Mouse (Mus musculus): ENCODE results near the gene Cttn.

Gene Cttn

DNA sequence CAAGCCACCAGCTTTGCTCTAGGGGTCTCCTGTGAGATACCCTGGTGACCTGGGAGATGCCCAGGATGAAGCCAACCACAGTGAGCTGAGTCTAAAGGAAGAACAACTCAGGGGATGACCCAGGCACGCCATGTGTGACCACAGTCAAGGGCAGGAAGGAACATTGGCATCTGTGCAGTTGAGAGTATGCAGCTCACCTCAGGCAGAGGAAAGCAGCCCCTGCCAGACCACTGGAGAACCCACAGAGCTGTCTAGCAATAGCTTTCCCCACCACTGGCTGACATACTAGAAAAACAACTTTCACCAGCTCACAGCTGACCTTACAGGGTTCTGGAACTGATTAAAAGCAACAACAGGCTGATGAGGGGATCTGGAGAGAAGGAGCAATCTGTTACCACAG lies 22.6 kb downstream of the Cttn start:
- no peak for DNase-seq

DNA sequence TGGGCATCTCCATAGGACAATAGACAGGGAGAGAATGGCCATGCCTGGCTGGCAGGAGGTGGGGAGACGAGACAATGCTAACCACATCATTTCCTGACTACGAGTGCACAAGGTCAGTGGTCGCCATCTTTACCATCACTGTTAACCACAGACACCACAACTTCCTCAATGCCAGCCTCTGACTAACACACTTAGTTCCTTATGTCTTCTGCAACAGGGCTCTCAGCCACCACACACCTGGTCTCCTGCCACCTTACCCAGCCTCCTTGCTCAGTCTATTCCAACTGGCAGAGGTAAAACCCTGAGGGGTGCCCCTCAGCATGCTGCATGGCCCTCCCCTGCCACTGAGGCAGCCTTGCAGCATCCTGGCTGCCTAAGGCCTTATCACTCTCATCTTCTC lies 23.7 kb downstream of the Cttn start:
- no peak for DNase-seq

DNA sequence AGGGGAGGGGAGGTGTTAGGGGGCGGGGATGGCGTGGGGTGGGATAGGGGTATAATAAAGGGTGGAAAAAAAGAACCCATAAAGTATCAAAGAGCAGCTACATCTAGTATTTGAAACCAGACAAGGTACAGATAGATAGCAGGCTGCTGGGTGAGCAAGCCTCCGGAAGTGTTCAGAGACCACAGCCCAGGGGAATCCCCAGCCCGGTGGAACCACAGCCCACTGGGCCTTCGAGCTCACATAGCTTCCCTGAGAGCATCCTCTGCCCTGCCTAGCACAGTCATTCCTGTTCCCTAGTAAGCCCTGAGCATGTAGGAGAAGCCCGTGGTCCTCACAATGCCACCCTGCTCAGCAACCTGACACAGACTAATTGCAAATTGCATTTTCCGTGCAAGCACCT lies 26.0 kb downstream of the Cttn start:
- no peak for DNase-seq

DNA sequence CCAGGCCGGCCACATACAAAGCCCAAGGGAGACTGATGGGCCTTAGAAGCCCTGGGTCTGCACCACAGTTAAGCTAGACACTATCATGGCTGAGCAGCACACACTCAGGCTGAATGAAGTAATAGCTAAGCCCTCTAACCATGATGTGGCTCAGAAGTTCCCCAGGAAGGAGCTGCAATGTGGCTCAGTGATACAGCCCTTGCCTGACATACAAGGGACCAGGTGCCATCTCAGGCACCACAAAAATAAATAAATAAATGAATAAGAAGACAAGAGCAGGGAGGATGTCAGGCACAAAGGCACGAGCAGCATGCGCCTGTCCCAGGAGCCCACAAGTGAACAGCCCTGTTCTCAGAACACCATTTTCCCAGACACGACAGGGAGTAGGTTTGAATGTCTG lies 28.8 kb downstream of the Cttn start:
- no peak for DNase-seq

DNA sequence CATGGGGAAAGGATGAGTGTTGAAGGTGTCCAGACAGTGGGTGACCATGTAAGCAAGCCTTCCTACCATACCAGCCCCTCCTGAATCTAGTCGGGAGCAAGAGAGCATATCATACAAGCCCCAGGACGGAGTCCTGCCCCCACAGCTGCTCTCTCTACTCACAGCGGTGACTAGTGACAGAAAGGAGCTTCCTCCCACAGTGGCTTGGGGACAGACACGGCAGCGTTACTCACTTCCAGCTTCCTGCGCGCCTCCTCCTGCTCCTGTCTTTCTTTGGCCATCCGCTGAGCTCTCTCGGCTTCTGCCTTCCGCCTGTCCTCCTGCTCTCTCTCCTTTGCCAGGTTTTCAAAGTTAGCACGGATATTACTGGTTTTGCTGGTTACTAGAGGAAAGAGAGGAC lies 29.3 kb downstream of the Cttn start:
- DNase-seq, result no peak

DNA sequence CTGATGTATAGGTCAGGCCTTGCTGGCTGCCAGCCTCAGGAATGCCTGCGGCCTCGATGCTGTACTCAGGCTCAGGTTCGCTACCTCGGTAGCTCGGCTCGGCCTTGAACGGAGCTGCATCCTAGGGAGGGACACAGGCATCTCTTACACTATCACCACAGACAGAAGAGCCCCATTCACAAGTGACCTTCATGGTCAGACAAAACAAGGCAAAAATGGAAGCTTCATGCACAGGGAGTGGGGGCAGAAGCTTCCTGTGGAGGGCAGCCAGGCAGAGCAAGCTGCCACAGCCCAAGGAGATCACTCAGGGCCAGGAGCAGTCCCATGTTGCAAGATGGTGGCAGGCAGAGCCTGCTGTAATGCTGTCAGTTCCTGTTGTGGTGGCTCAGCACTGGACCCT lies 32.0 kb downstream of the Cttn start:
- DNase-seq, result no peak

DNA sequence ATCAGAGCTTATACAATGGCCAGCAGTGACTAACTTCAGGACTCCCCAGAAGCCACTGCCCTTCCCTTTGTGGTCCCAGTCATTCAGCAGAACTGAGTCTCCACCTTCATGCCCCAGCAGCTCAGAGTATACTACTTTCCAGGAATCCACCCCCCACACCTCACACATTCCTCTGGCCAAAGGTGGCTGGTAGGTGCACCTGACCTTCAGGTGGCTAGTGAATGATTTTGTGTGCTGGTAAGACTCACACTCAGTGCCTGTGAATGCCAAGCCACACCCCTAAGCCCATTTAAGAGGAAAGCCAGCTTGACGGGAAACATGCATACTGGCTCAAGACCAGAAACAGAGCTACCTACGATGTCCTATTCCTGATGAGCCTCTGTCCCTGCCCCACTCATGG lies 37.9 kb downstream of the Cttn start:
- no peak for DNase-seq

DNA sequence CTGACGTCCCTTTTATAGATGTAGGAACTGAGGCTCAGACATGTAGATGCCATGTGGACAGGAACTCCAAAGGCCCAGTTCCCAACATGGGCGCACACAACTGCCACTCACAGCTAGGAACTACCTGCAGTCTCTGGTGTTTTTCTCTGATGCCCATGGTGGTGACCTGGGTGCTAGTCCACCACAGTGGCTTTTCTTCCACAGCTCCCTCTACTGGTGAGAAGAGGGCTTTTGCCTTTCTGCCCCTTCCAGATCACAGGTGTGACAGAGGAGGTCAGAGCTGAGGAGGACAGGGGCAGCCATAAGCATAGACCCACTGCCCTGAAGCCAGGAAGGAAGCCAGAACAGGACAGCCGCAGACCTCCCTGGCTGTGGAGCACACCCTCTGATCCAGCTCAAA lies 43.3 kb downstream of the Cttn start:
- no peak for DNase-seq

DNA sequence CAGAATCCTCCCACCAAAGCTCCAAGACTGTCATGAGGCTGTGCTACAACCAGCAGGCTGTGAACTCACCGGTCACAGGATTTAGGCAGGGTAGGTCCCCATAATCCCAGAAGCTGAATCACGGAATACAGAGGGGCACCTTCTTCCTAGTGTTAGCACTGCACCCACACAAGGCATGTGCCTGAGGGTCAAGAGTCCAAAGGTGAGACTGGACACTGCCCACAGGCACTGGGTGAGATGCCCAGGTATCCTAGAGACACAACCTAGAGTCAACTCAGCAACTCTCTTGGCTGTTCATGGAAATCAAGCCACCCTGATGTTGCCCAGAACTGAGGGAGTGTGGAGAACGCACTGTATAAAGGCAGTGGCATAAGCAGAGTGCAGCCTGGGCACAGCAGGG lies 44.2 kb downstream of the Cttn start:
- DNase-seq, result no peak

DNA sequence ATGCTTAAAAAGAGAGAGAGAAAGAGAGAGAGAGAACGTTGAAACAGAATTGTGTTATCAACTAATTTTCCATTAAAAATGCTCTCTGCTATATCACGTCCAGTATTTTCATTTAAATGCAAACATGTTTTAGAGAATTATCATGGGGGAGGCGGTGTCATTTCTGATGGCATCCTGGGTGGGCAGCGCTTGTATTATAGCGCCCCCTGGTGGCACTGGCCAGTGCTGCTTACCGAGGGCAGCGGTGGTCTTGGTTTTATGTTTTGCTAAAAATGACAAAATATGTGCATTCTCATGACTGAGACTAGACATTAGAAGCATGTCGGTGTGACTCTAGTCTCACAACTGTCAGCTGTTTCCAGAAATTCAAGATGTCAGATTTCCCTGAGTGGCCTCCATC lies 44.9 kb downstream of the Cttn start:
- peak; percentile 67 for DNase-seq

DNA sequence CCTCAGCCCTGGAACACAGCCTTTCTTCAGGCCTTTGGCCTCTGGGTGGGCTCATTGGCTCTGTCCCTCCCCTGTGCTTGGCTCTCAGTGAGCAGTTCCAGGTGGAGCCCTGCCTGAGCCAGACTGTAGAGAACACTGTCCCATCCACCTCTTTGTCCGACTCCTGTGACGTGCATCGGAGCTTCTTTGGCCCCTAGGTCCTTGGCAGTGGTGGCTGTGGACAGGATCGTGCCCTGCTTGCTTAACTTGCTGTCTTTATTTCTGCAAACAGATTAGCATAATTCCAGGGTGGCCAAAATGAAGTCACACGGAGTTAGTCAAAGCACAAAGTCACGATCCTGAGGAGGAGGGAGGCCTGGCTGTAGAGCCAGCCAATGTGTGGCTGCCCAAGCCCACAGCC lies 49.3 kb downstream of the Cttn start:
- DNase-seq, result no peak

DNA sequence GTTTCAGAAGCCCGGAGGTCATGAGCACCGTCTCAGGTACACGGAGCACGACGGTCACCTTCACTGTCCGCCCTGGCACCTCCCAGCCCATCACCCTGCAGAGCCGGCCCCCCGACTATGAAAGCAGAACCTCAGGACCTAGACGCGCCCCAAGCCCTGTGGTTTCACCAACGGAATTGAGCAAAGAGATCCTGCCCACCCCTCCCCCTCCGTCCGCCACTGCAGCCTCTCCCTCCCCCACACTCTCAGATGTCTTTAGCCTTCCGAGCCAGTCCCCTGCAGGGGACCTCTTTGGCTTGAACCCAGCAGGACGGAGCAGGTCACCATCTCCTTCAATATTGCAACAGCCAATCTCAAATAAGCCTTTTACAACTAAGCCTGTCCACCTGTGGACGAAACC lies 50.3 kb downstream of the Cttn start:
- no peak for DNase-seq

DNA sequence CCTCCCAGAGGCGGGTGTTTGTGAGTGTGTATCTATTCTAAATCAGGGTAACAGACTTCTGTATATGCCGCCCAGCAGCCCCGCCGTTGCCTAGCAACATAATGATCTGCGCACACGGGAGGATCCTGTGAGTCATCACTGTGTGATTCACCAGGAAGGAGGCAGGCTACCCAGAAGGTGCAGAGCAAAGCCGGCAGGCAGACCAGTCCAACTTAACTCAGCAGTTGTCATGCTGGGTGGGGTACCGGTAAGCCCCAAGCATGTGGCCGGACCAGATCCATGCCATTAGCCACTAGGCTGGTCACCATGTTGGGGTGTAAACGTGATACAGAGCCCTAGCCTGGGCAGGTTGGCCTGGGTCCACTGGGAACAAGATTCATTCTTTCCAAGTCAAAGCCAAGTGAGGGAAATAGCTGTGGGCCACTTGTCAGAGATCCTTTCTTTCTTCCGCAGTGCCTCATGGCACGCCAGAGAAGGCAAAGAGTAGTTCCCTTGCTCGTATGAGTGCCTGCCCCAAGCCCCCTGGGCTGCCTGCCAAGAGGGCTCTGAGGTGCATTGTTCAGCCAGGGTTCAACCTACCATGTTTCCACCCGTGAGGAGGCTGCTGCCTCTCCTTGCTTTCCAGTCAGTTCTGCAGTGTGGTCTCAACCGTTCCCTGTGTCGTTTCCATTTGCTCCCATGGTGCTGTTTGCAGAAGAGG lies 53.0 kb downstream of the Cttn start:
- DNase-seq, result peak; percentile 18

DNA sequence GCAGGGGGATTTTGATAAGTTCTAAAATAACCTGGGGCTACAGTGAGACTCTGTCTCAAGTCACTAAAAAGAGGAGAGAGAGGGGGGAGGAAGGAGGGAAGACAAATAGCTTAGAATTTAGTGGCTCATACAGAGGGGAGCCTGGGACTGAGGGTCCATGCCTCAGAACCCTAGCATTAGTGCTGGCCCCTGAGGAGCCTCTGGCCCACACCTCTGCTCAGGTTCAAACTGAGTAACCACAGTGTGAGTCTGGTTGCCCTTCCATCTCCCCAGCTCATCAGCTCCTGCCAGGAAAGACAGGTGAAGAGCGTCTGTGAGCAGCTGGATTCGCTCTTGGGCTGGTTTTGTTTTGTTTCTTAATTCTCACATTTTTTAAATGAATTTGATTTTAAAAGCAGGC lies 53.6 kb downstream of the Cttn start:
- no peak for DNase-seq

DNA sequence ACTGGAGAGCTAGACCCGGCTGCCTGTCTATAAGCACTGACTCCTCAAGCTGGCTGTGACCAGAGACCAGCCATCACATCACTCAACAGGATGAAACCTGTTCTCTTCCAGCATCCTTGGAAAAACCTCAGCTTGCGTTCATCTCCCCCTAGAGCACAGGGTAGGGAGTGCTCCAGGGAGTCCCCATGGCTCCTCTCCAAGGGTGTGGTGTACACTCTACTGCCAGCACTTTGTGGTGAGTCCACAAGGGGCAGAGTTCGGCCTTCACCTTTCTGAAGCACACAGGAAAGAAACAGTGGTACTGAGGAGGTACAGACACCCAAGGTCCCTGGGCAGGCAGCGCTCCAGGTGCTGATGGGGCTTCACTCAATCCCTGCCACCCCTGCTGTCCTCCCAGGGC lies 55.0 kb downstream of the Cttn start:
- no peak for DNase-seq

DNA sequence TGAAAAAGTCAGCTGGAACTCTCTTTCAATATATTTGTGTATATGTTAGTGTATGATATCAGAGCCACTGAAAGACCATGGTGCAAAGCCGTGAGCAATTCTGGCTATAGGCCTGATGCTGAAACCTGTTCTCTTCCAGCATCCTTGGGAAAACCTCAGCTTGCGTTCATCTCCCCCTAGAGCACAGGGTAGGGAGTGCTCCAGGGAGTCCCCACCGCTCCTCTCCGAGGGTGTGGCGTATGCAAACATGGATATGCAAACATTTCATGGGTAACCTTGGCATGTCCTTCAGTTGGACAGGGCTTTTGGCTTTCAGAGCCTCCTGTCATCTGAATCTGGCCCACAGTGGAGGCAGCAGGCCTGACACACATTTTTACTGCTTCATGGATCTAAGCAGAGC lies 56.2 kb downstream of the Cttn start:
- DNase-seq, result no peak

DNA sequence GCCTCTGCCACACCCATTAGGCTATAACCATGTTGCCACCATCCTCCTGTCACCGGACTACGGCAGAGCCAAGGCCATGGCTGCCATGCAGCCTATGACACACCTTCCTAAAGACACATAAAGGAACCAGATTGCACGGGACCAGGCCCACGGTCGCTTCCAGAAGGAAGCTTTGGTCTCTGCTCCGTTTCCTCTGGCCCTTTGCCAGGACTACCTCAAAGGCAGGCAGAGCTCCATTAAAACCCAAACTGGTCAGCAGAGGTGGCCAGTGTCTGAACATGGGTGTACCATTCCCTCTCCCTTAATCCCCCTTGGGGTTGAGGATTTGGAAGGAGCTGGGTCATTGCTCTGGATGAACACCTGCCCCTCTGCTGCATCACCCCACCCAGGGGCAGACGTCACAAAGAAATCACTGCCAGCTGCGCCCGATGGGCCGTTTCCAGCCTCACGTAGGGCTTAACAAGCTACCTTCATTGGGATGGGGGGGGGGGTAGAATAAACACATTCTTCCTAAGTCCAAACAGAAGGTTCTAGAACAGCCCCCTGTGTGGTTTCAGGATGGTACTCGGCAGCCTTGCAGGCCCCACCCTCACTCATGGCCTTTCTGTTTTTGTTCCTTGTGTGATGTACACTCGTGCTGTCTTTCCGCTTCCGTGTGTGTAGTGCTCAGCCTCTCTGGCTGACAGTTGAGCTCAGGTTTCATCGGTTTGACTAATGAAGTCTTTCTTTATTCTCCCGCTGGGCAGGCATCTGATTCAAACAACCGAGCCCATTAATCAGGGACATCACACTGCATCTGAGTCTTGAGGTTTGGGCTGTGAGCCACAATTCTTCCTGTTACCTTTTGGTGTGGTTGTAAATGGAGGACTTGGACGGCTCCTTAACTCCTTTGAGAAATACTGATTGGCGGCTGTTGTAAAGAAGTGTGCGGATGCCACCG lies 58.6 kb downstream of the Cttn start:
- DNase-seq, result no peak

DNA sequence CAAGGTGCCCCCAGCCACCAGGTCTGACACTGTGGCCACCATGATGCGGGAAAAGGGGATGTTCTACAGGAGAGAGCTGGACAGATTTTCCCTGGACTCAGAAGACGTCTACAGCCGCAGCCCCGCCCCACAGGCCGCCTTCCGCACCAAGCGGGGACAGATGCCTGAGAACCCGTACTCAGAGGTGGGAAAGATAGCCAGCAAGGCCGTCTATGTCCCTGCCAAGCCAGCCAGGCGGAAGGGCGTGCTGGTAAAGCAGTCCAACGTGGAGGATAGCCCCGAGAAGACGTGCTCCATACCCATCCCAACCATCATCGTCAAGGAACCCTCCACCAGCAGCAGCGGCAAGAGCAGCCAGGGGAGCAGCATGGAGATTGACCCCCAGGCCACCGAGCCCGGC lies 61.1 kb downstream of the Cttn start:
- DNase-seq, result no peak

DNA sequence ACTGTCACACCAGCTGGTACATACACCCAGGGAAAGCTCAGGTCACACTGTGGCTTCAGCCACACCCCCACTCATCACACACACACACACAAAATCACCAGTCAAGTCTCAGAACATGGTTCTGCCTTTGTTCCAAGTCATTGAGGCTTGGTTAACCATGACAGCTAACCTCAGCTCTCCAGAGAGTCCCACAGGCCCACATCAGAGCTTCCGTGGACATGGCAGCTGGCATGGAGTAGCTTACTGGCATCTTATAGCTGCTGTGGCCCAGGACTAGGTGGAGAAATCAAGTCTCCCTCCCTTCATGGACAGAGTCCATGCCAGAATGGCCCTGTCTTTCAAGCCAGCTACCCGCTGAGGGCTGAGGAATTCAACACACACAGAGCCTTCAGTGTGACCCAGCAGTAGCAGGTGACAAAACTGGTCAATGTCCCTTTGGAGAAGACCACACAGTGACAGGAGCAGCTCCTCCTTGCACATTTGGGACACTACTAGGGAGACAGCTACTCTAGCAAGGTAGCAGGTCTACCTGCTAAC lies 62.3 kb downstream of the Cttn start:
- no peak for DNase-seq

DNA sequence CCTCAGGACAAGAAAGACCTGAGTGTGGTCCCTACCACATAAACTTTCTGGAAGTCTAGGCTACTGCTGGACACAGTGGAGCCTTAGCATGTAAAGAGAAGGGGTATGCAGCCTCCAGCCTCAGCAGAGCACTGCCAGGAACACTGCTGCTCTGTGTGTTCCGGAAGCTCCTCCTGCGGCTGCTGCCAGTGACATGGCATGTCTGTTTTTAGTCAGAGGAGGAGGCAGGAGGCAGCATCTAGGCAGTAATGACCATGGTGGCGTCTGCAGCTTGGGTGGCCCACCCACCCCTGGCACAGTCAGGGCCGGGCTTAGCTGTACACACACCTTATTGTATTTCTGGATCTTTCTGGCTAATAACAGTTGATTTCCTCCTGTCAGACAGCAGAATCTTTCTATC lies 63.1 kb downstream of the Cttn start:
- DNase-seq, result no peak

DNA sequence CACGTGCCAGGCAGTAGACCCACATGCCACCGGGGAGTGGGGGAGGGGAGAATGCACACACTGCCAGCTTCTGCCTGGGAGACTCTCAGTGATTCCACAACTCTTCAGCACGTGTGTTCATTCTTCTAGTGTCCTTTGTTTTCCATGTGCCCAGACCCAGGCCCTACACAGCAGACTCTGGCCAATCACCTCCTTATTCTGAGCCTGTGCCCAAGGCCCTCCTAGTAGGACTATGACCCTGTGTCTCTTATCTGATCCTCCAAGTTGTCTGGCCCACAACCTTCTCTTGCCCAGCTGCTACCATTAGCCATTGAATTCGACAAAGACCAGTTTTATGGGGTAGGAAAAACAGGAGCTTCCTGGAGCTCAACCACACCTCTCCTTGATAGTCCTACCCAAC lies 68.3 kb downstream of the Cttn start:
- DNase-seq, result no peak

DNA sequence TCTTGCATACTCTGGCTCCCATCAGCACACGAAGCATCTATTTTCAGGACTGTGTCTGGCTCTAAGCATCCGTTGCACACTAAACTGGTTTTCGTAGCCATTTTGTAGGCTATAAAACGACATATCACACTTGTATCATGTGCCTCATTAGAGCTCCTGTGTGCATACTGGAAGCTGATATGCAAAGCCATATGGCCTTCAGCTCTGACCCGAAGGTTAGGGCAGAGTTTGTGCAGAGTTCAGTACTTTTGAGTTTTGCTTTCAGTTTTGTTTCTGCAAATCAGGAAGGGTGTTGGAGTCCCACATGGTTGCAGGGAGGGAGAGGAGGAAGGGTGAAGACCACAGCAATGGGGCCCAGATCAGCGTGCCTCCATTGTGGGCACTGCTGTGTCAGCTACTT lies 79.1 kb downstream of the Cttn start:
- DNase-seq, result no peak

DNA sequence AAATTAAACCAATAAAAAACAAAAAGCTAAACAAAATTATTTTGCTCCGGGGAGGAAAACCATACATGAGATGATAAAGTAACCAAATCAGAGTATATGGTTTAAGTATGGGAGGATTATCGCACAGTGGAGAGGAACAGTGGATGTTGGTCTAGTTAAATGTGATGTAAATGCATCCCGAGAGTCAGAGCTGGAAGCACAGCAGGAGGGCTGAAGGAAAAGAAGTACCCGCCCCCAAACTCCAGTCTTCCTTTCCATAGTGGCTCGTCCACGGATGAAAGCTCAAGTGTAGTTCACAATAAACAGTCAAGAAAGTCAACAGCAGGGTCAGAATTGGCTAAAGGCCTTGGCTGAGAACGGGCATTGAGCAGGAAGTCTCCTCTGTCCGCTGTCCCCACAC lies 80.1 kb downstream of the Cttn start:
- no peak for DNase-seq

DNA sequence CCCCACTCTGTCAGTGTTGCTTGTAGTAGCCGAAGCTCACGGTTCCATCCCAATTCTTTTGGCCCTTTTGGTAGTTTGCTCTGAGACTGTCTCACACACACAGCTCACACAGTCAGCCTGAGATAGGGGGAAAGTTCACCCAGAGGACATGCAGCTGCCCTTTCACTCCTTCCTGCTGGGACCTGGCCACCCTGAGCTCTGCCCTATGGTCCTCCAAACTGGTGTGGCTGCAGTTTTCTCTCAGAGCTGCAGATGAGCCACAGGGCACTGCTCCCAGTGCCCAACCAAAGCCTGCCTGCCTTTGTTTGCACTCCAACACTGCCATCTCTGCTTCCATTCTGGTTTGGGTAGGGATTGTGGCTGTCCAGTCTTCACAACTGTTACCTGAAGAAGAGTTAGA lies 81.1 kb downstream of the Cttn start:
- no peak for DNase-seq

All from lung, postnatal 14 days (tissue).